Mouse (Mus musculus): Measurements from ENCODE around the gene Olfr273. TPM values are rescaled to one million over a fixed set of nuclear protein-coding genes. Genes with fewer than 3 reads are reported as not detected.
"Not testable (repeated sequence)": the region's sequence is repeated elsewhere in the genome, so short reads cannot be mapped to it uniquely, and the experiment has no call there.

Olfr273 gene
- total RNA-seq (2021) (not detected), polyA plus RNA-seq (2012; rRNA removed) (not detected in 2 replicates)
- long read RNA-seq, result 0 reads

- no peak for DNase-seq
Observed at GRCm38 (mm10) chr4:52859136-52859535, at the start of gene Olfr273. Gene Olfr273 (minus strand): TSS chr4:52859236.

GRCm38 (mm10) chr4:52864156-52864555 lies 5.1 kb upstream of the Olfr273 start:
- no peak for DNase-seq

- no peak for DNase-seq
Observed at GRCm38 (mm10) chr4:52849672-52850071, 9.4 kb downstream of the Olfr273 start.

GRCm38 (mm10) chr4:52849039-52849635 lies 9.9 kb downstream of the Olfr273 start:
- DNase-seq, result no peak

GRCm38 (mm10) chr4:52845411-52845810 lies 13.6 kb downstream of the Olfr273 start:
- DNase-seq, result not testable (repeated sequence)

- no peak for DNase-seq
Observed at GRCm38 (mm10) chr4:52821375-52821774, 37.7 kb downstream of the Olfr273 start.

- no peak for DNase-seq
Observed at GRCm38 (mm10) chr4:52814304-52814703, 44.7 kb downstream of the Olfr273 start, which contains the start of gene Olfr275. Gene Olfr275 (plus strand): TSS chr4:52814604.

GRCm38 (mm10) chr4:52811871-52812270 lies 47.2 kb downstream of the Olfr273 start:
- DNase-seq, result no peak

Other genes starting within 250 kb of the Olfr273 start
- gene Olfr275, start 44.6 kb downstream of the Olfr273 start, total RNA-seq (2021), result not detected
- gene Olfr275, start 44.6 kb downstream of the Olfr273 start, polyA plus RNA-seq (2012; rRNA removed), result not detected in 2 replicates
- not detected for gene Olfr272, start 59.9 kb upstream of the Olfr273 start, total RNA-seq (2021)
- not detected in 2 replicates for gene Olfr272, start 59.9 kb upstream of the Olfr273 start, polyA plus RNA-seq (2012; rRNA removed)
- gene Olfr270, start 105.3 kb upstream of the Olfr273 start, total RNA-seq (2021), result not detected
- gene Olfr270, start 105.3 kb upstream of the Olfr273 start, polyA plus RNA-seq (2012; rRNA removed), result not detected in 2 replicates
- gene Nipsnap3a, start 130.0 kb upstream of the Olfr273 start, total RNA-seq (2021), result not detected
- gene Nipsnap3a, start 130.0 kb upstream of the Olfr273 start, polyA plus RNA-seq (2012; rRNA removed), result not detected in 2 replicates
- gene Nipsnap3b, start 152.6 kb upstream of the Olfr273 start, total RNA-seq (2021), result 10 to 100 TPM; 32.7 to 58.8 TPM
- 46.2 and 61.3 TPM in 2 replicates for gene Nipsnap3b, start 152.6 kb upstream of the Olfr273 start, polyA plus RNA-seq (2012; rRNA removed)